Mouse (Mus musculus) cerebellum, postnatal 36 days (tissue): ENCODE data around the gene Serpinb3a.
"Not testable (repeated sequence)": the region's sequence is repeated elsewhere in the genome, so short reads cannot be mapped to it uniquely, and the experiment has no call there.

ENCODE experiments used
- DNase-seq, 2 experiments: peaks; one replicate each; pipeline ENCODE4 v3.0.0; 2021 to 2022; ENCODE audit warnings: mixed read lengths in 2 of 2

Serpinb3a gene

GRCm38 (mm10) chr1:107052203-107052602 is at the start of gene Serpinb3a:
Gene Serpinb3a (minus strand): TSS chr1:107052303.
- DNase-seq: no peak

- DNase-seq: no peak
Measured at GRCm38 (mm10) chr1:107098417-107098816, 46.3 kb upstream of the Serpinb3a start.

GRCm38 (mm10) chr1:107083406-107083805 is 31.3 kb upstream of the Serpinb3a start, which contains the start of gene Serpinb3d:
Gene Serpinb3d (minus strand): TSS chr1:107083506.
- no peak for DNase-seq

- not testable (repeated sequence) for DNase-seq
Measured at GRCm38 (mm10) chr1:107034236-107034635, 17.9 kb downstream of the Serpinb3a start.

- DNase-seq: no peak
Measured at GRCm38 (mm10) chr1:107025886-107026285, 26.2 kb downstream of the Serpinb3a start.

- DNase-seq: no peak
Measured at GRCm38 (mm10) chr1:107015210-107015609, 36.9 kb downstream of the Serpinb3a start.

- DNase-seq: peak; percentile 3 to 12
Measured at GRCm38 (mm10) chr1:107014530-107014929, 37.6 kb downstream of the Serpinb3a start.

GRCm38 (mm10) chr1:107006316-107006715 is 45.8 kb downstream of the Serpinb3a start:
- no peak for DNase-seq

- DNase-seq: no peak
Measured at GRCm38 (mm10) chr1:107001754-107002153, 50.3 kb downstream of the Serpinb3a start.

GRCm38 (mm10) chr1:107000424-107000823 is 51.7 kb downstream of the Serpinb3a start:
- peak; percentile 4 to 5 for DNase-seq
